Mouse (Mus musculus): ENCODE results near the gene Msh6.
"Not testable (repeated sequence)": the region's sequence is repeated elsewhere in the genome, so short reads cannot be mapped to it uniquely, and the experiment has no call there.

DNA sequence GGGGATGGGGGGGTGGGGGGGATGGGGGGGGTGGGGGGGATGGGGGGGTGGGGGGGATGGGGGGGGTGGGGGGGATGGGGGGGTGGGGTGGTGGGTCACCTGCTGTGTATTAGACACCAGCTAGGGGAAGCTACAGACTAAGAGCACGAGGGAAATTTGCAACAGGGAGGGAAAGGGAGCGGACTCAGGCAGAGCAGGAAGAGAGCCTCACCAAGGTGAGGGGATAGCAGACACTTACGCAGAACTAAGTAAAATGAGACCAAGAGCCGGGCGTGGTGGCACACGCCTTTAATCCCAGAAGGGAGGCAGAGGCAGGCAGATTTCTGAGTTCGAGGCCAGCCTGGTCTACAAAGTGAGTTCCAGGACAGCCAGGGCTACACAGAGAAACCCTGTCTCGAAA lies 41.2 kb downstream of the Msh6 start:
- TF ChIP-seq CTCF (conservative IDR thresholded peaks at IDR 0.05; ENCODE audit: insufficient read depth, insufficient read length, low read depth, low read length); POLR2A (IDR thresholded peaks at IDR 0.05; ENCODE audit: low read depth, low read length): not testable (repeated sequence)

All from kidney, adult 2 months (tissue).